Mouse (Mus musculus) embryonic facial prominence, embryonic 12.5 days (tissue): ENCODE results near the gene Smad3. TPM values are rescaled to one million over a fixed set of nuclear protein-coding genes. Genes with fewer than 3 reads are reported as not detected.

Experiments used
- ATAC-seq: fragments of 200-750 bp; cut with Nextera tagmentation; 2 replicates; pipeline ENCODE4 v1.8.0; 2017; ENCODE audit not compliant: insufficient number of reproducible peaks, insufficient read depth, low FRiP score, low TSS enrichment
- H3K27ac ChIP-seq: fragments of 300-500 bp; sonication (generic); 2 replicates; pipeline ENCODE4 v1.5.1; 2016; ENCODE audit warnings: mild to moderate bottlenecking
- H3K27me3 ChIP-seq: fragments of 300-500 bp; sonication (generic); 2 replicates; pipeline ENCODE4 v1.6.1; 2016; ENCODE audit warnings: mild to moderate bottlenecking, moderate library complexity
- H3K36me3 ChIP-seq: fragments of 300-500 bp; sonication (generic); 2 replicates; pipeline ENCODE4 v1.6.1; 2016; ENCODE audit warnings: mild to moderate bottlenecking
- H3K4me1 ChIP-seq: fragments of 300-500 bp; sonication (generic); 2 replicates; pipeline ENCODE4 v1.6.1; 2016
- H3K4me2 ChIP-seq: fragments of 300-500 bp; sonication (generic); replicated peaks from 2 replicates; pipeline ENCODE4 v1.6.1; 2016; ENCODE audit warnings: mild to moderate bottlenecking, moderate library complexity
- H3K4me3 ChIP-seq: fragments of 300-500 bp; sonication (generic); 2 replicates; pipeline ENCODE4 v1.5.1; 2016; ENCODE audit warnings: mild to moderate bottlenecking
- H3K9ac ChIP-seq: fragments of 300-500 bp; sonication (generic); 2 replicates; pipeline ENCODE4 v1.6.1; 2016; ENCODE audit warnings: mild to moderate bottlenecking, moderate library complexity
- H3K9me3 ChIP-seq: fragments of 300-500 bp; sonication (generic); 2 replicates; pipeline ENCODE4 v1.6.1; 2016; ENCODE audit warnings: mild to moderate bottlenecking, moderate library complexity
- WGBS: fragments of 180-500 bp; shearing (Covaris S2); methylation state at CpG from one replicate; pipeline ENCODE4 v1.1.7; 2016; 5-methylcytosine and 5-hydroxymethylcytosine counted together
- polyA plus RNA-seq: library from polyadenylated mRNA; unstranded; fragments of >200 nt; fragmentation: Nextera tagmentation; extraction: Ambion mirVana; gene quantifications from 2 replicates; pipeline ENCODE4 v1.2.1, GENCODE M21; 2016

Smad3 gene
- polyA plus RNA-seq, 1 experiment from 2014 or later: 38.6 TPM

GRCm38 (mm10) chr9:63664300-63664745 lies 93.5 kb downstream of the Smad3 start:
- H3K27ac ChIP-seq: peak overlapping the region; percentile 64; the same call in 1 of the 2 replicates

GRCm38 (mm10) chr9:63663222-63663621 lies 94.6 kb downstream of the Smad3 start:
- H3K9ac ChIP-seq: no peak overlapping the region

More at GRCm38 (mm10) chr9:63664300-63664745, 93.5 kb downstream of the Smad3 start:
- Histone ChIP-seq H3K36me3 (peaks cover 33% of the 10 kb centered on the region), H3K4me1 (peaks cover 67% of the 10 kb centered on the region), H3K27me3 (no peaks in the 10 kb centered on the region), H3K4me2 (no peak overlapping the region), H3K4me3 (no peak overlapping the region), H3K9ac (no peak overlapping the region), H3K9me3 (no peaks in the 10 kb centered on the region)
- WGBS: 49% methylated on average over 2 of the region's 2 CpGs
- ATAC-seq: no peak

GRCm38 (mm10) chr9:63662759-63663158 lies 95.0 kb downstream of the Smad3 start:
- H3K9ac ChIP-seq: no peak overlapping the region
- no peaks in the 10 kb centered on the region for H3K9me3 ChIP-seq
- H3K27me3 ChIP-seq: no peaks in the 10 kb centered on the region
- no peak overlapping the region for H3K4me3 ChIP-seq
- no peak for ATAC-seq
- peak overlapping the region; percentile 64 for H3K27ac ChIP-seq
- no peak overlapping the region for H3K4me2 ChIP-seq
- 55% methylated on average over 7 of the region's 7 CpGs for WGBS
- H3K4me1 ChIP-seq: peaks cover 62% of the 10 kb centered on the region
- peaks cover 38% of the 10 kb centered on the region for H3K36me3 ChIP-seq

More at GRCm38 (mm10) chr9:63663222-63663621, 94.6 kb downstream of the Smad3 start:
- H3K27ac ChIP-seq: peak overlapping the region; percentile 64
- no peaks in the 10 kb centered on the region for H3K27me3 ChIP-seq
- WGBS: 26% methylated on average over 10 of the region's 10 CpGs
- ATAC-seq: no peak
- no peaks in the 10 kb centered on the region for H3K9me3 ChIP-seq
- H3K4me2 ChIP-seq: no peak overlapping the region
- peaks cover 66% of the 10 kb centered on the region for H3K4me1 ChIP-seq
- H3K36me3 ChIP-seq: peaks cover 33% of the 10 kb centered on the region
- no peak overlapping the region for H3K4me3 ChIP-seq

GRCm38 (mm10) chr9:63660691-63661090 lies 97.1 kb downstream of the Smad3 start:
- WGBS: 90% methylated on average over 3 of the region's 3 CpGs
- Histone ChIP-seq H3K9ac (no peak overlapping the region), H3K4me1 (peaks cover 47% of the 10 kb centered on the region), H3K9me3 (no peaks in the 10 kb centered on the region), H3K4me3 (no peak overlapping the region), H3K27me3 (no peaks in the 10 kb centered on the region), H3K4me2 (no peak overlapping the region), H3K36me3 (peaks cover 33% of the 10 kb centered on the region), H3K27ac (no peak overlapping the region)
- no peak for ATAC-seq

- H3K36me3 ChIP-seq: peaks cover 40% of the 10 kb centered on the region
- no peaks in the 10 kb centered on the region for H3K27me3 ChIP-seq
- no peak overlapping the region for H3K9ac ChIP-seq
- no peak for ATAC-seq
- WGBS: 88% methylated on average over 4 of the region's 4 CpGs
- H3K4me3 ChIP-seq: no peak overlapping the region
- peaks cover 47% of the 10 kb centered on the region for H3K4me1 ChIP-seq
- H3K9me3 ChIP-seq: no peaks in the 10 kb centered on the region
- no peak overlapping the region for H3K27ac ChIP-seq
- no peak overlapping the region for H3K4me2 ChIP-seq
These were observed 97.7 kb downstream of the Smad3 start for GRCm38 (mm10) chr9:63660061-63660460.

- peaks cover 45% of the 10 kb centered on the region for H3K4me1 ChIP-seq
- H3K9ac ChIP-seq: no peak overlapping the region
- H3K27ac ChIP-seq: peak overlapping the region; percentile 43
- ATAC-seq: no peak
- H3K27me3 ChIP-seq: no peaks in the 10 kb centered on the region
- WGBS: 54% methylated on average over 5 of the region's 5 CpGs
- peaks cover 49% of the 10 kb centered on the region for H3K36me3 ChIP-seq
- no peaks in the 10 kb centered on the region for H3K9me3 ChIP-seq
- H3K4me3 ChIP-seq: no peak overlapping the region
- H3K4me2 ChIP-seq: no peak overlapping the region
These were observed 98.8 kb downstream of the Smad3 start for GRCm38 (mm10) chr9:63658970-63659371.

GRCm38 (mm10) chr9:63658436-63658835 lies 99.4 kb downstream of the Smad3 start:
- H3K27me3 ChIP-seq: no peaks in the 10 kb centered on the region
- H3K36me3 ChIP-seq: peaks cover 54% of the 10 kb centered on the region
- H3K4me2 ChIP-seq: no peak overlapping the region
- ATAC-seq: no peak
- H3K27ac ChIP-seq: peak overlapping the region; percentile 43; the same call in 1 of the 2 replicates
- peaks cover 45% of the 10 kb centered on the region for H3K4me1 ChIP-seq
- 88% methylated on average over 9 of the region's 9 CpGs for WGBS
- H3K4me3 ChIP-seq: no peak overlapping the region
- no peaks in the 10 kb centered on the region for H3K9me3 ChIP-seq
- no peak overlapping the region for H3K9ac ChIP-seq

- H3K36me3 ChIP-seq: peaks cover 59% of the 10 kb centered on the region
- no peak overlapping the region for H3K4me3 ChIP-seq
- H3K27me3 ChIP-seq: no peaks in the 10 kb centered on the region
- H3K4me2 ChIP-seq: no peak overlapping the region
- no peak overlapping the region for H3K9ac ChIP-seq
- no peak overlapping the region for H3K27ac ChIP-seq
- H3K4me1 ChIP-seq: peaks cover 52% of the 10 kb centered on the region
- 72% methylated on average over 4 of the region's 4 CpGs for WGBS
- no peak for ATAC-seq
- H3K9me3 ChIP-seq: no peaks in the 10 kb centered on the region
These were observed 100.6 kb downstream of the Smad3 start for GRCm38 (mm10) chr9:63657167-63657566.

- H3K27me3 ChIP-seq: no peaks in the 10 kb centered on the region
- H3K4me3 ChIP-seq: no peak overlapping the region
- ATAC-seq: no peak
- H3K9me3 ChIP-seq: no peaks in the 10 kb centered on the region
- no peak overlapping the region for H3K9ac ChIP-seq
- H3K36me3 ChIP-seq: peaks cover 49% of the 10 kb centered on the region
- H3K4me1 ChIP-seq: peaks cover 70% of the 10 kb centered on the region
- H3K27ac ChIP-seq: peak overlapping the region; percentile 12; the same call in 1 of the 2 replicates
- WGBS: 18% methylated on average over 1 of the region's 1 CpGs
- H3K4me2 ChIP-seq: no peak overlapping the region
These were observed 102.7 kb downstream of the Smad3 start for GRCm38 (mm10) chr9:63655092-63655491.

GRCm38 (mm10) chr9:63654575-63654974 lies 103.2 kb downstream of the Smad3 start:
- H3K27me3 ChIP-seq: no peaks in the 10 kb centered on the region
- H3K36me3 ChIP-seq: peaks cover 54% of the 10 kb centered on the region
- ATAC-seq: no peak
- no peak overlapping the region; the same call in 1 of the 2 replicates for H3K27ac ChIP-seq
- no peak overlapping the region for H3K4me3 ChIP-seq
- no peak overlapping the region for H3K4me2 ChIP-seq
- no peaks in the 10 kb centered on the region for H3K9me3 ChIP-seq
- peaks cover 66% of the 10 kb centered on the region for H3K4me1 ChIP-seq
- 87% methylated on average over 8 of the region's 8 CpGs for WGBS
- no peak overlapping the region for H3K9ac ChIP-seq

GRCm38 (mm10) chr9:63653666-63654065 lies 104.1 kb downstream of the Smad3 start:
- 31% methylated on average over 7 of the region's 7 CpGs for WGBS
- Histone ChIP-seq H3K4me3 (no peak overlapping the region), H3K27ac (0 out of 2 replicates have a peak overlapping the region, but pooled peaks have one; percentile 32), H3K9me3 (no peaks in the 10 kb centered on the region), H3K36me3 (peaks cover 59% of the 10 kb centered on the region), H3K4me1 (peaks cover 57% of the 10 kb centered on the region), H3K27me3 (no peaks in the 10 kb centered on the region), H3K4me2 (no peak overlapping the region), H3K9ac (no peak overlapping the region)
- ATAC-seq: no peak

- Histone ChIP-seq H3K9ac (no peak overlapping the region), H3K36me3 (peaks cover 59% of the 10 kb centered on the region), H3K27ac (peak overlapping the region; percentile 68), H3K4me3 (no peak overlapping the region), H3K9me3 (no peaks in the 10 kb centered on the region), H3K27me3 (no peaks in the 10 kb centered on the region), H3K4me1 (peaks cover 60% of the 10 kb centered on the region), H3K4me2 (no peak overlapping the region)
- 41% methylated on average over 11 of the region's 11 CpGs for WGBS
- no peak; the same call in 1 of the 2 replicates for ATAC-seq
These were observed 106.2 kb downstream of the Smad3 start for GRCm38 (mm10) chr9:63651594-63651993.
